Mouse (Mus musculus): ENCODE data around the gene Srgap2. TPM values are rescaled to one million over a fixed set of nuclear protein-coding genes. Genes with fewer than 3 reads are reported as not detected.

The Srgap2 gene
- polyA plus RNA-seq, 1 experiment from 2014 or later: 24.5 TPM

DNA sequence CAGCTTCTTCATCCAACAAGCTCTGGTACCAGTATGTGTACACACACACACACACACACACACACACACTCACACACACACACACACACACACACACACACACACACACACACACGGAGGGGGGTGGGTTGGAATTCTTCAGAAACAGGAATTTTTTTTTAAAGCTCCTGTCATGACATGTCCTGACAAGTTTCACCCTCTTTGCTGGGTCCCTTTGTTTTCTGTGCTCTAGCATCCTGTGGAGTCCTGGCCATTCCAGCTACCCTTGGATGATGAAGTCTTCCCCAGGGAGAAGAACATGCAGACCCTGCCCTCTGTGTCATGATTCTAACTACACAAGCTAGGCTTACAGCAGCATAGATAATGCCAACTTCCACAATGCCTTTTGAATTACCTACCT lies 13.0 kb downstream of the Srgap2 start:
- Histone ChIP-seq H3K4me2 (replicated peaks; ENCODE audit: low read depth, low read length) (no peak overlapping the region), H3K4me3 (ENCODE audit: low read depth, low read length) (no peak overlapping the region), H3K9me3 (ENCODE audit: control insufficient read depth, low read depth, low read length) (no peaks in the 10 kb centered on the region), H3K36me3 (ENCODE audit: control insufficient read depth, insufficient read depth, low read length) (no peaks in the 10 kb centered on the region), H3K4me1 (ENCODE audit: control insufficient read depth, insufficient read depth, low read length) (no peaks in the 10 kb centered on the region), H3K27ac (ENCODE audit: low read length) (no peak overlapping the region), H3K27me3 (ENCODE audit: control insufficient read depth, insufficient read depth, low read length) (no peaks in the 10 kb centered on the region), H3K9ac (replicated peaks; ENCODE audit: low read depth, low read length) (no peak overlapping the region)
- 44% methylated on average over 1 of the region's 1 CpGs for WGBS
- no peak for ATAC-seq (ENCODE audit: insufficient number of reproducible peaks, insufficient read depth, low FRiP score, low read depth)

- no peaks in the 10 kb centered on the region for H3K4me1 ChIP-seq (ENCODE audit: control insufficient read depth, insufficient read depth, low read length)
Measured at GRCm38 (mm10) chr1:131513136-131513535, 14.0 kb downstream of the Srgap2 start.

GRCm38 (mm10) chr1:131511661-131512500 lies 15.3 kb downstream of the Srgap2 start:
- Histone ChIP-seq H3K9me3 (ENCODE audit: control insufficient read depth, low read depth, low read length) (no peaks in the 10 kb centered on the region), H3K4me2 (replicated peaks; ENCODE audit: low read depth, low read length) (no peak overlapping the region), H3K9ac (replicated peaks; ENCODE audit: low read depth, low read length) (no peak overlapping the region), H3K27me3 (ENCODE audit: control insufficient read depth, insufficient read depth, low read length) (no peaks in the 10 kb centered on the region), H3K4me3 (ENCODE audit: low read depth, low read length) (no peak overlapping the region), H3K36me3 (ENCODE audit: control insufficient read depth, insufficient read depth, low read length) (no peaks in the 10 kb centered on the region), H3K4me1 (ENCODE audit: control insufficient read depth, insufficient read depth, low read length) (no peaks in the 10 kb centered on the region), H3K27ac (ENCODE audit: low read length) (peak overlapping the region; percentile 61; the same call in 1 of the 2 replicates)
- no peak for ATAC-seq (ENCODE audit: insufficient number of reproducible peaks, insufficient read depth, low FRiP score, low read depth)
- 49% methylated on average over 3 of the region's 3 CpGs for WGBS

More at GRCm38 (mm10) chr1:131513136-131513535, 14.0 kb downstream of the Srgap2 start:
- Histone ChIP-seq H3K36me3 (ENCODE audit: control insufficient read depth, insufficient read depth, low read length) (no peaks in the 10 kb centered on the region), H3K4me3 (ENCODE audit: low read depth, low read length) (no peak overlapping the region), H3K4me2 (replicated peaks; ENCODE audit: low read depth, low read length) (no peak overlapping the region), H3K9me3 (ENCODE audit: control insufficient read depth, low read depth, low read length) (no peaks in the 10 kb centered on the region), H3K9ac (replicated peaks; ENCODE audit: low read depth, low read length) (no peak overlapping the region), H3K27ac (ENCODE audit: low read length) (no peak overlapping the region), H3K27me3 (ENCODE audit: control insufficient read depth, insufficient read depth, low read length) (no peaks in the 10 kb centered on the region)
- 92% methylated on average over 2 of the region's 2 CpGs for WGBS
- ATAC-seq (ENCODE audit: insufficient number of reproducible peaks, insufficient read depth, low FRiP score, low read depth): no peak

DNA sequence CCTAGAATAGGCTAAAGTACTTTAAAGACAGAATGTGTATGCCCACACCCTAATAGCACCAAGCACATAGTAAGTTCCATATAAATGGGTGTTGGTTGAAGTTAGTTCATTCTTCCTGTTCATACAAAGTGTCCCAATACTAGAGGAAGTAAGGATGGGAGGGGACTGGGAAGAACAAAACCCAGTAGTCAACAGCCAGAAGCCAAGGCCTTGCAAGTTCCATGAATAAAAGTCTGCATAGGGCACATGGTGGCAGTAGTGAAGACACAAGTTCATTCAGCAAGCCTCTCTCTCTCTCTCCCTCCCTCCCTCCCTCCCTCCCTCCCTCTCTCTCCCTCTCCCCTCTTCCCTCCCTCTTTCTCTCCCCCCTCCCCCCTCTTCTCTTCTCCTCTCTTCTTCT lies 16.0 kb downstream of the Srgap2 start:
- no peak for ATAC-seq (ENCODE audit: insufficient number of reproducible peaks, insufficient read depth, low FRiP score, low read depth)
- Histone ChIP-seq H3K4me3 (ENCODE audit: low read depth, low read length) (no peak overlapping the region), H3K9ac (replicated peaks; ENCODE audit: low read depth, low read length) (no peak overlapping the region), H3K4me1 (ENCODE audit: control insufficient read depth, insufficient read depth, low read length) (no peaks in the 10 kb centered on the region), H3K9me3 (ENCODE audit: control insufficient read depth, low read depth, low read length) (no peaks in the 10 kb centered on the region), H3K36me3 (ENCODE audit: control insufficient read depth, insufficient read depth, low read length) (no peaks in the 10 kb centered on the region), H3K27me3 (ENCODE audit: control insufficient read depth, insufficient read depth, low read length) (no peaks in the 10 kb centered on the region), H3K27ac (ENCODE audit: low read length) (no peak overlapping the region), H3K4me2 (replicated peaks; ENCODE audit: low read depth, low read length) (no peak overlapping the region)

DNA sequence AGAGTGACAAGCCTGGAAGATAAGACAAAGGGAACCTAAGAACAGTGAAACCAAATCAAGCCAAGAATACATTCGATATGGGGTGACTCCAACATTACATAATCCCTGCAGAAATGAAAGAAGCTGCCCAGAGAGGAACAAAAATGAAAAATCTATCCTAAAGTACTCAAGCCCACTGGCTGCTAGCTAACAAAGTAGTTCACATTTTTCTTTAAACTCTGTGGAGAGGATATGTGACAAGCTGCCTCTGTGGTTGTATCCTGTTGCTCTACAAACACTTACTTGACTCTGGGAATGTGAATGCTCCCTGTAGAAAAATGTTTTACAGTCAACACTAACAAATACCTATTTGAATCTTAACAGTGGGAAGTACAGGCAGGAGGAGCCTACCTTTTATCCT lies 25.5 kb downstream of the Srgap2 start:
- Histone ChIP-seq H3K9ac (replicated peaks; ENCODE audit: low read depth, low read length) (no peak overlapping the region), H3K36me3 (ENCODE audit: control insufficient read depth, insufficient read depth, low read length) (no peaks in the 10 kb centered on the region), H3K4me1 (ENCODE audit: control insufficient read depth, insufficient read depth, low read length) (0 out of 2 replicates have a peak, but pooled peaks cover 3% of the 10 kb centered on the region), H3K27me3 (ENCODE audit: control insufficient read depth, insufficient read depth, low read length) (no peaks in the 10 kb centered on the region), H3K4me2 (replicated peaks; ENCODE audit: low read depth, low read length) (no peak overlapping the region), H3K27ac (ENCODE audit: low read length) (0 out of 2 replicates have a peak overlapping the region, but pooled peaks have one; percentile 29), H3K9me3 (ENCODE audit: control insufficient read depth, low read depth, low read length) (no peaks in the 10 kb centered on the region), H3K4me3 (ENCODE audit: low read depth, low read length) (no peak overlapping the region)
- ATAC-seq (ENCODE audit: insufficient number of reproducible peaks, insufficient read depth, low FRiP score, low read depth): no peak
- WGBS: 66% methylated on average over 1 of the region's 1 CpGs

- Histone ChIP-seq H3K4me2 (replicated peaks; ENCODE audit: low read depth, low read length) (no peak overlapping the region), H3K27me3 (ENCODE audit: control insufficient read depth, insufficient read depth, low read length) (no peaks in the 10 kb centered on the region), H3K4me3 (ENCODE audit: low read depth, low read length) (no peak overlapping the region), H3K4me1 (ENCODE audit: control insufficient read depth, insufficient read depth, low read length) (peaks cover 6% of the 10 kb centered on the region; the same call in 1 of the 2 replicates), H3K9me3 (ENCODE audit: control insufficient read depth, low read depth, low read length) (no peaks in the 10 kb centered on the region), H3K9ac (replicated peaks; ENCODE audit: low read depth, low read length) (no peak overlapping the region), H3K27ac (ENCODE audit: low read length) (no peak overlapping the region), H3K36me3 (ENCODE audit: control insufficient read depth, insufficient read depth, low read length) (no peaks in the 10 kb centered on the region)
- WGBS: 78% methylated on average over 1 of the region's 1 CpGs
- ATAC-seq (ENCODE audit: insufficient number of reproducible peaks, insufficient read depth, low FRiP score, low read depth): no peak
Measured at GRCm38 (mm10) chr1:131498231-131498630, 28.9 kb downstream of the Srgap2 start.

GRCm38 (mm10) chr1:131493966-131494898 lies 32.9 kb downstream of the Srgap2 start:
- no peak overlapping the region for H3K4me3 ChIP-seq (ENCODE audit: low read depth, low read length)
- no peaks in the 10 kb centered on the region for H3K27me3 ChIP-seq (ENCODE audit: control insufficient read depth, insufficient read depth, low read length)
- no peaks in the 10 kb centered on the region for H3K36me3 ChIP-seq (ENCODE audit: control insufficient read depth, insufficient read depth, low read length)
- H3K9ac ChIP-seq (replicated peaks; ENCODE audit: low read depth, low read length): no peak overlapping the region
- H3K4me1 ChIP-seq (ENCODE audit: control insufficient read depth, insufficient read depth, low read length): peaks cover 8% of the 10 kb centered on the region
- no peak for ATAC-seq (ENCODE audit: insufficient number of reproducible peaks, insufficient read depth, low FRiP score, low read depth)
- no peak overlapping the region for H3K4me2 ChIP-seq (replicated peaks; ENCODE audit: low read depth, low read length)
- H3K27ac ChIP-seq (ENCODE audit: low read length): no peak overlapping the region
- H3K9me3 ChIP-seq (ENCODE audit: control insufficient read depth, low read depth, low read length): no peaks in the 10 kb centered on the region
- WGBS: 61% methylated on average over 4 of the region's 4 CpGs

GRCm38 (mm10) chr1:131492360-131492759 lies 34.8 kb downstream of the Srgap2 start:
- H3K4me3 ChIP-seq (ENCODE audit: low read depth, low read length): no peak overlapping the region
- ATAC-seq (ENCODE audit: insufficient number of reproducible peaks, insufficient read depth, low FRiP score, low read depth): no peak
- H3K4me1 ChIP-seq (ENCODE audit: control insufficient read depth, insufficient read depth, low read length): peaks cover 8% of the 10 kb centered on the region
- H3K4me2 ChIP-seq (replicated peaks; ENCODE audit: low read depth, low read length): no peak overlapping the region
- 72% methylated on average over 2 of the region's 2 CpGs for WGBS
- H3K9me3 ChIP-seq (ENCODE audit: control insufficient read depth, low read depth, low read length): no peaks in the 10 kb centered on the region
- no peaks in the 10 kb centered on the region for H3K36me3 ChIP-seq (ENCODE audit: control insufficient read depth, insufficient read depth, low read length)
- H3K27ac ChIP-seq (ENCODE audit: low read length): no peak overlapping the region
- H3K9ac ChIP-seq (replicated peaks; ENCODE audit: low read depth, low read length): no peak overlapping the region
- no peaks in the 10 kb centered on the region for H3K27me3 ChIP-seq (ENCODE audit: control insufficient read depth, insufficient read depth, low read length)

All from stomach, embryonic 14.5 days (tissue).